Mouse (Mus musculus): ENCODE data around the gene Afdn. TPM values are rescaled to one million over a fixed set of nuclear protein-coding genes. Genes with fewer than 3 reads are reported as not detected.
"Not testable (repeated sequence)": the region's sequence is repeated elsewhere in the genome, so short reads cannot be mapped to it uniquely, and the experiment has no call there.

Gene Afdn
- polyA plus RNA-seq, 1 experiment from 2014 or later: 40.4 TPM

DNA sequence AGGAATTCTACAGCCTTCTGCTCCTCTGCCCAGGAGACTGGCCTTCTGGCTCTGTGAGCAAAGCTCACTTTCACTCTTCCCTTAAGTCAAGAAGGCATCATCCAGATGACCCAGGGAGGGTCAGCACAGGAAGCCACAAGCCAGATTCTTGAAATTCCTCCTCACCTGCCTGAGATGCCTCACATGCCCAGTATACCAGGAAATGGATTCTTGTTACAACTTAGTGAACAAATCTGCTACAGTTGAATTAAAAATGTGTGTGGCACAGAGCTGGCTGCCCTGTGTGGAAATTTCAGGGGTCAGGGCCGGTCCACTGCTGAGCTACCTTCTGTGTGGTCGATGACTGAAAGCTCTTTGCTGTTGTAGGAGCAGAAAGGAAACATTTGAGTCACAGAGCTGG is 160.4 kb downstream of the Afdn start:
- Histone ChIP-seq H3K9ac (ENCODE audit: low read length) (no peak overlapping the region), H3K4me2 (ENCODE audit: low read depth, low read length) (no peak overlapping the region), H3K27me3 (ENCODE audit: control insufficient read depth, insufficient read depth, low read length) (no peaks in the 10 kb centered on the region), H3K27ac (ENCODE audit: low read length) (no peak overlapping the region), H3K4me1 (ENCODE audit: control insufficient read depth, insufficient read depth, low read length) (peaks cover 6% of the 10 kb centered on the region; the same call in 1 of the 2 replicates), H3K9me3 (replicated peaks; ENCODE audit: control insufficient read depth, low read length) (no peaks in the 10 kb centered on the region), H3K4me3 (ENCODE audit: low read length) (no peak overlapping the region), H3K36me3 (ENCODE audit: control insufficient read depth, insufficient read depth) (no peaks in the 10 kb centered on the region)
- no peak for ATAC-seq (replicated peaks; ENCODE audit: extremely low read depth, insufficient read depth, low FRiP score)
- 57% methylated on average over 2 of the region's 2 CpGs for WGBS

DNA sequence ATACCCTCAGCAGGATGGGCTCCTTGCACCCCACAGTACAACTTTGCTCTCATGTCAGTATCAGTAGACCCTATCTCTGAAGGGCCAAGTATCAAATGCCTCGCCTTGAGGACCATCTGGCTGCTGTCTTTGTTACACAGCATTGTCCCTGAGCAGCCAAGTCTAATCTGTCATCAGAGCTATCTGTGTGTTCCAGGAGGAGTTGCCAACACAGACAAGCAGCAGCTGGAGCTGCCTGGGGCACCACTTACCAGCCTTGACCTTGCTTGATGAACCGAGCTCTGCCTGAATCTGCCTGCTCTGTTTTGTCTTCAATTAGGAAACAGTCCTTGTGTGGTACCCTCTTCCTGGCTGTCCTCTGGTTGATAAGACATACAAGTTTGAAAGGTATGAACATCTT is 163.1 kb downstream of the Afdn start:
- Histone ChIP-seq H3K9ac (ENCODE audit: low read length) (no peak overlapping the region), H3K27me3 (ENCODE audit: control insufficient read depth, insufficient read depth, low read length) (no peaks in the 10 kb centered on the region), H3K9me3 (replicated peaks; ENCODE audit: control insufficient read depth, low read length) (no peaks in the 10 kb centered on the region), H3K4me3 (ENCODE audit: low read length) (no peak overlapping the region), H3K36me3 (ENCODE audit: control insufficient read depth, insufficient read depth) (no peaks in the 10 kb centered on the region), H3K27ac (ENCODE audit: low read length) (no peak overlapping the region), H3K4me1 (ENCODE audit: control insufficient read depth, insufficient read depth, low read length) (peaks cover 6% of the 10 kb centered on the region; the same call in 1 of the 2 replicates), H3K4me2 (ENCODE audit: low read depth, low read length) (no peak overlapping the region)
- ATAC-seq (replicated peaks; ENCODE audit: extremely low read depth, insufficient read depth, low FRiP score): no peak
- 54% methylated on average over 2 of the region's 2 CpGs for WGBS

DNA sequence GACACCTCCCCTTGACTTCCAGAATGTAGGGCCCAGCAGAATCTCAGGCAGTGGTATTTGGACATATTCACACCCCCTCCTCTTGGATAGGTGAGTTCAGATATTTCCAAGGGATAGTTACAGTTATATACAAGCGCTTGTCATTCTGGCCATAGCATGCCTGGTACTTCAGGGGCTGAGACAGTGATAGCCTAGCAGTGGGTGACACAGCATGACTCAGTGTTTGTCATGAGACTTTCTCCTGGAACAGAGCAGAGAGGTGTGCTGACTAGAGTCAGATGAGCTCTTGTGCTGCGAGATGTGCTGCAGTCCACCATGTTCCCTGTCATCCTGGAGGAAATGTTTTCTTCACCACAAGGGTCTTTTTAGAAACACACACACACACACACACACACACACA is 164.2 kb downstream of the Afdn start:
- no peaks in the 10 kb centered on the region for H3K9me3 ChIP-seq (replicated peaks; ENCODE audit: control insufficient read depth, low read length)
- no peaks in the 10 kb centered on the region for H3K36me3 ChIP-seq (ENCODE audit: control insufficient read depth, insufficient read depth)
- no peak overlapping the region for H3K4me3 ChIP-seq (ENCODE audit: low read length)
- H3K4me1 ChIP-seq (ENCODE audit: control insufficient read depth, insufficient read depth, low read length): peaks cover 6% of the 10 kb centered on the region; the same call in 1 of the 2 replicates
- WGBS: 84% methylated on average over 2 of the region's 2 CpGs
- ATAC-seq (replicated peaks; ENCODE audit: extremely low read depth, insufficient read depth, low FRiP score): no peak
- no peak overlapping the region for H3K9ac ChIP-seq (ENCODE audit: low read length)
- H3K27me3 ChIP-seq (ENCODE audit: control insufficient read depth, insufficient read depth, low read length): no peaks in the 10 kb centered on the region
- no peak overlapping the region for H3K4me2 ChIP-seq (ENCODE audit: low read depth, low read length)
- H3K27ac ChIP-seq (ENCODE audit: low read length): no peak overlapping the region

DNA sequence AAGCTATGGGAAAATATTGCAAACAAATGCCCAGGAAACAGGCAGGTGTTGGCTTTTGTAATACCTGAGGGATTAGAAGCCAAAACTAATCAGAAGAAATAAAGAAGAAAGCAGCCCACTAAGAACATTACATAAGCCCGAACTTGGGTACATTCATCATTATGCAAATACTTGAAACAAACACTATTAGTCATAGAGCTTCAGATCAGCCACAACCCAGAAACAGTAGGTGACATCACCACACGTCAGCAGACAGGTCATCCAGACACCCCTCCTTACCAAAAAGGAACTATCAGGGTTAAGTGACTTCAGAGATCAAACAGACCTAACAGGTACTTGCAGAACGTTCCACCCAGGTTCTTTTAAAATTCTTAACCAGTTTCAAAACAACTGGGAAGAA is 165.6 kb downstream of the Afdn start:
- 51% methylated on average over 3 of the region's 3 CpGs for WGBS
- no peak overlapping the region for H3K4me2 ChIP-seq (ENCODE audit: low read depth, low read length)
- H3K27me3 ChIP-seq (ENCODE audit: control insufficient read depth, insufficient read depth, low read length): no peaks in the 10 kb centered on the region
- H3K27ac ChIP-seq (ENCODE audit: low read length): no peak overlapping the region
- no peak overlapping the region for H3K9ac ChIP-seq (ENCODE audit: low read length)
- H3K36me3 ChIP-seq (ENCODE audit: control insufficient read depth, insufficient read depth): no peaks in the 10 kb centered on the region
- 0 out of 2 replicates have a peak, but pooled peaks cover 2% of the 10 kb centered on the region for H3K4me1 ChIP-seq (ENCODE audit: control insufficient read depth, insufficient read depth, low read length)
- H3K9me3 ChIP-seq (replicated peaks; ENCODE audit: control insufficient read depth, low read length): no peaks in the 10 kb centered on the region
- no peak overlapping the region for H3K4me3 ChIP-seq (ENCODE audit: low read length)
- ATAC-seq (replicated peaks; ENCODE audit: extremely low read depth, insufficient read depth, low FRiP score): no peak

DNA sequence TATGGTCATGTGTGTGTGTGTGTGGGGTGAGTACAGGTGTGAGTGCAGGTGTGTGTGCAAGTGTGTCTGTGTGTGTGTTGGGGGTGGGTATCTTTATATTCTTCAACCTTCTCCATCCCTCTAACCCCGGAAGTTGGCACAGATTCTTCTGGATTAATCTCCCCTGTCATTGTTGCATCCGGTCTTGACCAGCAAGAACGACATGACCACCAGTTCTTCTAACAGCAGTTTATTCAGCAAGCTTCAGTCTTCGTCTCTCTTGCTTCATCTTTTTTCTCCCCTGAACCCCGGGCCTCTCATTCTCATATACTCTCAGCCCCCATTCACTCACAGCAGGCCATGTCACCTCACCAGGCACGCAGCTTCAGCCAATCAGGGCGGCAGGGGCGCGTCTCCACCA is 170.1 kb downstream of the Afdn start:
- no peak overlapping the region for H3K27ac ChIP-seq (ENCODE audit: low read length)
- H3K4me1 ChIP-seq (ENCODE audit: control insufficient read depth, insufficient read depth, low read length): no peaks in the 10 kb centered on the region
- WGBS: 72% methylated on average over 9 of the region's 9 CpGs
- H3K4me3 ChIP-seq (ENCODE audit: low read length): no peak overlapping the region
- no peaks in the 10 kb centered on the region for H3K36me3 ChIP-seq (ENCODE audit: control insufficient read depth, insufficient read depth)
- H3K27me3 ChIP-seq (ENCODE audit: control insufficient read depth, insufficient read depth, low read length): no peaks in the 10 kb centered on the region
- no peak for ATAC-seq (replicated peaks; ENCODE audit: extremely low read depth, insufficient read depth, low FRiP score)
- H3K4me2 ChIP-seq (ENCODE audit: low read depth, low read length): no peak overlapping the region
- no peak overlapping the region for H3K9ac ChIP-seq (ENCODE audit: low read length)
- no peaks in the 10 kb centered on the region for H3K9me3 ChIP-seq (replicated peaks; ENCODE audit: control insufficient read depth, low read length)

DNA sequence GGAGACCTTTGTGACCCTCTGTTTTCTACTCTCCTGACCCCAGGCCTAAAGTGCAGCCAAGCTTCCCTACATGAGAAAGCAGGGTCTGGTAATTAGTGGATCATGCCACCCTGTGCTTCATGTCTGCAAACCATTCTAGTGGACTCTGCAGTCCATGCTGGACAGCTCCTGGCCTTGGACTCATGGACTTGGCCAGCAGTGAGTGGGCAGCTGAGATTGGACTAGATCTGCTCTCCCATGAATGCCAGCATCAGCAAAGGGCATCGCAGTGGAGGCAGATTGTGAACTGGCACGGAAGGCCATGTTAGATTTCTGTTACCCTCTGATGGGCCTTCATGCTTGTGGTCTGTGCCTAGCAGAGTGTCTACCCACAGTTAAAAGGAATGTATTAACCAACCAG is 175.0 kb downstream of the Afdn start:
- H3K4me1 ChIP-seq (ENCODE audit: control insufficient read depth, insufficient read depth, low read length): peaks cover 21% of the 10 kb centered on the region
- not testable (repeated sequence) for H3K27ac ChIP-seq (ENCODE audit: low read length); H3K27me3 ChIP-seq (ENCODE audit: control insufficient read depth, insufficient read depth, low read length); H3K36me3 ChIP-seq (ENCODE audit: control insufficient read depth, insufficient read depth); H3K9ac ChIP-seq (ENCODE audit: low read length); H3K4me2 ChIP-seq (ENCODE audit: low read depth, low read length); ATAC-seq (replicated peaks; ENCODE audit: extremely low read depth, insufficient read depth, low FRiP score); H3K9me3 ChIP-seq (replicated peaks; ENCODE audit: control insufficient read depth, low read length); H3K4me3 ChIP-seq (ENCODE audit: low read length)
- 82% methylated on average over 2 of the region's 2 CpGs for WGBS

DNA sequence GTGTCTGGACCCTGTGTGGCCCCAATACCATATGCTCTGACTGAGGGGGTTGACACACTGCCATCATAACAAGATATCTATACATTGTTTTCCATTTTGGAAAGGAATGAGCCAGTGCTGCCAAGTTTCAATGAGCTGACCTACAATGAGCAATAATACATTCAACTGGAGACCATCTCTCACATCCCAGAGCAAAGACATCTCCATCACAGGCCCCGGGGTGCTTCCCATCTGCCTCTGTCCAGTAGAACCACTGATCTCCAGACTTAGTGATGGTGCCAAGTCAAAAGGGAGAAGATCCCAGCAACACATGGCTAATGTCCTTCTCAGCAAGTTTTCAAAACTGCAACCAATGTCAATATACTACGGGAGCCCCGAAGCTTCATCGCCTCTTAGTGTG is 177.4 kb downstream of the Afdn start:
- 86% methylated on average over 4 of the region's 4 CpGs for WGBS
- H3K36me3 ChIP-seq (ENCODE audit: control insufficient read depth, insufficient read depth): no peaks in the 10 kb centered on the region
- no peak for ATAC-seq (replicated peaks; ENCODE audit: extremely low read depth, insufficient read depth, low FRiP score)
- H3K27ac ChIP-seq (ENCODE audit: low read length): no peak overlapping the region
- H3K9me3 ChIP-seq (replicated peaks; ENCODE audit: control insufficient read depth, low read length): no peaks in the 10 kb centered on the region
- no peak overlapping the region for H3K9ac ChIP-seq (ENCODE audit: low read length)
- H3K4me2 ChIP-seq (ENCODE audit: low read depth, low read length): no peak overlapping the region
- no peak overlapping the region for H3K4me3 ChIP-seq (ENCODE audit: low read length)
- peaks cover 21% of the 10 kb centered on the region for H3K4me1 ChIP-seq (ENCODE audit: control insufficient read depth, insufficient read depth, low read length)
- H3K27me3 ChIP-seq (ENCODE audit: control insufficient read depth, insufficient read depth, low read length): no peaks in the 10 kb centered on the region

DNA sequence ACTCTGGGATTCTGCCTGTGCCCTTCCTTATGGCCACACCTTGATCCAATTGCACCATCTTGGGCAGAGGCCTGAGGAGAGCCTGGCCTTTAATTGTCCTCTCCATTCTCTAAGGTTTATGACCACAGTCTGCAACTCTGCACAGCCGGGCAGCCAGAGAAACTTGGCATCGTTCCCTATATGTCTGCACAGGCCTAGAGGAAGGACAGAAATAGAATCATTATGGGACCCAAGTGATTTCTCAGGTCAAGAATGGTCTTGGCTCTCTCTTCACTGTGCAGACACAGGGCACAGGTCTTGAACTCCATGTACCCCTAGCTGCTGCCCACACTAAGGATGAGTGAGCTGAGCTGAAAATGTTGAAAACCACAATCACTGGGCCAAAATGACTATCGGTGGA is 178.3 kb downstream of the Afdn start:
- H3K9me3 ChIP-seq (replicated peaks; ENCODE audit: control insufficient read depth, low read length): no peaks in the 10 kb centered on the region
- H3K4me2 ChIP-seq (ENCODE audit: low read depth, low read length): peak overlapping the region; percentile 4; the same call in 1 of the 2 replicates
- no peak overlapping the region for H3K9ac ChIP-seq (ENCODE audit: low read length)
- H3K36me3 ChIP-seq (ENCODE audit: control insufficient read depth, insufficient read depth): no peaks in the 10 kb centered on the region
- peaks cover 21% of the 10 kb centered on the region for H3K4me1 ChIP-seq (ENCODE audit: control insufficient read depth, insufficient read depth, low read length)
- WGBS: 25% methylated on average over 3 of the region's 3 CpGs
- peak; percentile 90 for ATAC-seq (replicated peaks; ENCODE audit: extremely low read depth, insufficient read depth, low FRiP score)
- H3K4me3 ChIP-seq (ENCODE audit: low read length): no peak overlapping the region
- peak overlapping the region; percentile 81 for H3K27ac ChIP-seq (ENCODE audit: low read length)
- H3K27me3 ChIP-seq (ENCODE audit: control insufficient read depth, insufficient read depth, low read length): no peaks in the 10 kb centered on the region

DNA sequence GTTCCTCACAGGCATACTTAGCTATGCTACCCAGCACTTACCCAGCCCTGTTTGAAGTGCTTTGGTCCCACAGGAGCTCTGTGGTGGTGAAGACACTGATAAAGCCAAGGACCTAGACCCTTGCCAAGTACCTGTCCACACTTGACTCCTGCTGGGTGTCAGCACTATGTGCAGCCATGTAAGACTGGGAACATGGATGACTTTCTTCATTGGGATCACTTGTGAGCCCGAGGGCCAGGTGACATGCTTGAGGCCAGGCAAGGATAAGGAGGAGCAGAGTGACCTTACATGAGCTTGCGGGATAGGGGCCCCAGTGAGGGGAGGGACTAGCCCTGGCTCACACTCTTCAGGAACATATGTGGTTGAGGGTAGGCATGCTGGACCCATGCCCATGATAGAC is 178.9 kb downstream of the Afdn start:
- not testable (repeated sequence) for H3K36me3 ChIP-seq (ENCODE audit: control insufficient read depth, insufficient read depth); H3K9me3 ChIP-seq (replicated peaks; ENCODE audit: control insufficient read depth, low read length); H3K9ac ChIP-seq (ENCODE audit: low read length); H3K4me3 ChIP-seq (ENCODE audit: low read length); H3K27me3 ChIP-seq (ENCODE audit: control insufficient read depth, insufficient read depth, low read length)
- peaks cover 21% of the 10 kb centered on the region for H3K4me1 ChIP-seq (ENCODE audit: control insufficient read depth, insufficient read depth, low read length)
- 57% methylated on average over 2 of the region's 2 CpGs for WGBS
- peak overlapping the region; percentile 4; the same call in 1 of the 2 replicates for H3K4me2 ChIP-seq (ENCODE audit: low read depth, low read length)
- peak overlapping the region; percentile 81 for H3K27ac ChIP-seq (ENCODE audit: low read length)
- ATAC-seq (replicated peaks; ENCODE audit: extremely low read depth, insufficient read depth, low FRiP score): peak; percentile 49; the same call in 1 of the 2 replicates

DNA sequence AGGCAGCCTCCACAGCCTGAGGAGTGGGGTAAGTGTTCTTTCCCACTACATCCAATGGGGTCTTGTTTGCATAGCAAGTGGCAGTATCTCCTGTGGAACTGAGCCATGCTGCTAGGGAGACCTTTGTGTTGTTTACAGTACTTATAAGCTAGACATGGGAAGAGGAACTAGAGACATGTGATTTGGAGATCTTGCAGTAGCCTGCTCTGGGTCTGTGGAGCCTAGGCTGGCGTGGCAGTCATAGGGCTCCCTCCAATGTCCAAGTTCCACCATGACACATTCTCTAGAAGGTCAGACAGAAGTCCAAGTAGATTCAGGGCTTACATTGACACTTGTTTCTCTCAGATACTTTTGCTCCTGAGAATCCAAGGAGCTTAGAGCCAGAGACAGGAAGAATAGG is 180.1 kb downstream of the Afdn start:
- Histone ChIP-seq H3K36me3 (ENCODE audit: control insufficient read depth, insufficient read depth) (no peaks in the 10 kb centered on the region), H3K27me3 (ENCODE audit: control insufficient read depth, insufficient read depth, low read length) (no peaks in the 10 kb centered on the region), H3K9me3 (replicated peaks; ENCODE audit: control insufficient read depth, low read length) (no peaks in the 10 kb centered on the region), H3K4me2 (ENCODE audit: low read depth, low read length) (no peak overlapping the region), H3K4me3 (ENCODE audit: low read length) (no peak overlapping the region), H3K27ac (ENCODE audit: low read length) (no peak overlapping the region), H3K4me1 (ENCODE audit: control insufficient read depth, insufficient read depth, low read length) (peaks cover 21% of the 10 kb centered on the region), H3K9ac (ENCODE audit: low read length) (no peak overlapping the region)
- WGBS: 83% methylated on average over 1 of the region's 1 CpGs
- ATAC-seq (replicated peaks; ENCODE audit: extremely low read depth, insufficient read depth, low FRiP score): no peak
